Mouse (Mus musculus) forebrain, embryonic 10.5 days (tissue): Measurements from ENCODE around the gene Prkg1. TPM values are rescaled to one million over a fixed set of nuclear protein-coding genes. Genes with fewer than 3 reads are reported as not detected.

Experiments used
- DNase-seq: peaks from one replicate; pipeline ENCODE4 v3.0.0-alpha.2; 2017; ENCODE audit warnings: low spot score; ENCODE audit errors: extremely low spot score
- H3K27ac ChIP-seq: fragments of 300-500 bp; sonication (generic); 2 replicates; pipeline ENCODE4 v1.5.1; 2016; ENCODE audit warnings: mild to moderate bottlenecking
- H3K27me3 ChIP-seq: fragments of 300-500 bp; sonication (generic); 2 replicates; pipeline ENCODE4 v1.6.1; 2016; ENCODE audit warnings: mild to moderate bottlenecking; ENCODE audit not compliant: poor library complexity, severe bottlenecking
- H3K36me3 ChIP-seq: fragments of 300-500 bp; sonication (generic); replicated peaks from 2 replicates; pipeline ENCODE4 v1.6.1; 2016; ENCODE audit warnings: mild to moderate bottlenecking, moderate library complexity
- H3K4me1 ChIP-seq: fragments of 300-500 bp; sonication (generic); 2 replicates; pipeline ENCODE4 v1.6.1; 2016
- H3K4me3 ChIP-seq: fragments of 300-500 bp; sonication (generic); 2 replicates; pipeline ENCODE4 v1.5.1; 2016; ENCODE audit warnings: mild to moderate bottlenecking, moderate library complexity
- H3K9me3 ChIP-seq: fragments of 300-500 bp; sonication (generic); 2 replicates; pipeline ENCODE4 v1.6.1; 2016; ENCODE audit warnings: mild to moderate bottlenecking, moderate library complexity
- WGBS: fragments of 180-500 bp; shearing (Covaris S2); methylation state at CpG from one replicate; pipeline ENCODE4 v1.1.7; 2016; 5-methylcytosine and 5-hydroxymethylcytosine counted together
- polyA plus RNA-seq: library from polyadenylated mRNA; unstranded; fragments of >200 nt; fragmentation: Nextera tagmentation; extraction: Ambion mirVana; gene quantifications from 2 replicates; pipeline ENCODE4 v1.2.1, GENCODE M21; 2016

Gene Prkg1
- polyA plus RNA-seq, 1 experiment from 2014 or later = 3.5 TPM

- 94% methylated on average over 5 of the region's 5 CpGs for WGBS
Measured at GRCm38 (mm10) chr19:30699130-30699529, 1065.7 kb downstream of the Prkg1 start.

GRCm38 (mm10) chr19:30691258-30691657 lies 1073.6 kb downstream of the Prkg1 start:
- Histone ChIP-seq H3K9me3 (no peaks in the 10 kb centered on the region), H3K4me1 (0 out of 2 replicates have a peak, but pooled peaks cover 4% of the 10 kb centered on the region), H3K27ac (no peak overlapping the region), H3K4me3 (no peak overlapping the region), H3K27me3 (no peaks in the 10 kb centered on the region), H3K36me3 (no peaks in the 10 kb centered on the region)
- 98% methylated on average over 2 of the region's 2 CpGs for WGBS
- DNase-seq = no peak

More at GRCm38 (mm10) chr19:30699130-30699529, 1065.7 kb downstream of the Prkg1 start:
- H3K27ac ChIP-seq = no peak overlapping the region
- DNase-seq = no peak
- H3K9me3 ChIP-seq = no peaks in the 10 kb centered on the region
- H3K27me3 ChIP-seq = no peaks in the 10 kb centered on the region
- no peaks in the 10 kb centered on the region for H3K36me3 ChIP-seq
- no peak overlapping the region for H3K4me3 ChIP-seq
- H3K4me1 ChIP-seq = no peaks in the 10 kb centered on the region

GRCm38 (mm10) chr19:30690691-30691090 lies 1074.1 kb downstream of the Prkg1 start:
- no peaks in the 10 kb centered on the region for H3K27me3 ChIP-seq
- no peaks in the 10 kb centered on the region for H3K36me3 ChIP-seq
- no peak overlapping the region for H3K4me3 ChIP-seq
- 79% methylated on average over 6 of the region's 6 CpGs for WGBS
- no peak for DNase-seq
- no peak overlapping the region for H3K27ac ChIP-seq
- no peaks in the 10 kb centered on the region for H3K9me3 ChIP-seq
- H3K4me1 ChIP-seq = 0 out of 2 replicates have a peak, but pooled peaks cover 4% of the 10 kb centered on the region

GRCm38 (mm10) chr19:30687942-30688341 lies 1076.9 kb downstream of the Prkg1 start:
- Histone ChIP-seq H3K4me3 (no peak overlapping the region), H3K27me3 (no peaks in the 10 kb centered on the region), H3K36me3 (no peaks in the 10 kb centered on the region), H3K27ac (no peak overlapping the region), H3K9me3 (no peaks in the 10 kb centered on the region), H3K4me1 (0 out of 2 replicates have a peak, but pooled peaks cover 4% of the 10 kb centered on the region)
- WGBS = 88% methylated on average over 6 of the region's 6 CpGs
- DNase-seq = no peak

DNA sequence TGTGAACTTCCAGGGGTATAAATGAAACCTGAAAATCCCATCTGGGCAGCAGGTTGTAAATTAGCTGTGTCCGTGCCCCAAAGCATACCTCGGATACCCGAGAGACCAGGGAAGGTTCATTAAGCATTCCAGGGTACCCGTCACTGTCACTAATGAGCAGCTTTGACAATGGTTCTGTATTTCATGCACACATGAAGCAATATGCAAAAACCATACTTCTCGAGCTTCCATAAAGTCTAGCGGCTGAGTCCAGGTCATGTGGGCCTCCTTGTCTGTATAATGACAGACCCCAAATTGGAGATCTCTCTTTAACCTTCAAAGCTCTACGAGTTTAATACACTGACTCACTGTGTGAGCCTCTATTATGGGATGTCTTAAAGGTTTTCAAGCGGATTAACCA lies 1088.5 kb downstream of the Prkg1 start:
- WGBS = 87% methylated on average over 8 of the region's 8 CpGs
- no peak for DNase-seq

GRCm38 (mm10) chr19:30664269-30664668 lies 1100.6 kb downstream of the Prkg1 start:
- WGBS = 10% methylated on average over 8 of the region's 8 CpGs
- Histone ChIP-seq H3K4me3 (no peak overlapping the region), H3K9me3 (no peaks in the 10 kb centered on the region), H3K27me3 (no peaks in the 10 kb centered on the region), H3K27ac (no peak overlapping the region), H3K4me1 (no peaks in the 10 kb centered on the region), H3K36me3 (no peaks in the 10 kb centered on the region)
- peak; percentile 60 for DNase-seq

More for the DNA sequence above, 1088.5 kb downstream of the Prkg1 start:
- Histone ChIP-seq H3K4me3 (no peak overlapping the region), H3K4me1 (no peaks in the 10 kb centered on the region), H3K36me3 (no peaks in the 10 kb centered on the region), H3K27me3 (no peaks in the 10 kb centered on the region), H3K27ac (no peak overlapping the region), H3K9me3 (no peaks in the 10 kb centered on the region)

DNA sequence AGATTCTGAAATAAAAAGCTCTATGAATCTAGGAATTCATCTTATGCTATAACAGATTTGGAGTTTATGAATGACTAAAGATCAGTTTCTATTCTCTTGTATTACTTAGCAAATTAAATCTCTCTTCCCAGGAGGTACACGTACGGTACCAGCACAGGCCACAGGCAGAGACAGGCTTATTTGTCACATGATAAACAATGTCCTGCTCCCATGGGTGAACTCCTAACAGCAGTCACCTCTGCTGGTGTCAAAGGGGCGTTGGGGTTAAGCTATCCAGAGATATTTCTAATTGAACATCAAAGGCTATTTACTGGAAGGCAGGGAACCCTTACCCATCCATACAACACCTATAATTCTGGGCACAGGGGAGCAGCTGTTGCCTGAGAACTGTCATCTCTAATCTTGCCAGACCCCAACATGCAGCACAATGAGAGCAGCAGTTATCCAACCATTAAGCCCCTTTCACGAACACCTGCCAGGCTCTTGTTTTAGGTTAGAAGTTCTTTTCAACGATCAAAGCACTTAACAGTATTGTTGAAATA lies 1122.1 kb downstream of the Prkg1 start:
- WGBS = 39% methylated on average over 5 of the region's 5 CpGs
- Histone ChIP-seq H3K4me1 (peaks cover 26% of the 10 kb centered on the region), H3K9me3 (no peaks in the 10 kb centered on the region), H3K36me3 (no peaks in the 10 kb centered on the region), H3K27me3 (no peaks in the 10 kb centered on the region), H3K27ac (no peak overlapping the region), H3K4me3 (no peak overlapping the region)
- DNase-seq = no peak

DNA sequence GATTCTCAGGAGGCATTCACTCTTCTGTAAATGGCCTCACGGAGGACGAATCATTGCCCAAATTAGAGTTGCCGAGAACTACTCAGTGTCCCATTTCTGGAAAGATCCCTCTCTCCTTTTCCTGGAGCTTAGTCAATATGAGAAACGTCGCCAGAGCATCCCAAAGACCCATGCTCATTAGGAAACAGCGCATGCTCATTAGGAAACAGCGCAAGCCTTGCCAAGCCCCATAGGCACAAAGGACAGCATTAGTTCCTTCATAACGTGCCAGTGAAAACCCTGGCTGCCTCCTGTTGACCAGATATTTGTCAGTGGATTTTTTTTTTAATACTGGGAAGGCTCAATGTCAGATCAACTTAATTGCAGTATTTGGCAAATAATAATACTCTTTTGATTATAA lies 1127.4 kb downstream of the Prkg1 start:
- DNase-seq = no peak
- Histone ChIP-seq H3K27me3 (no peaks in the 10 kb centered on the region), H3K9me3 (no peaks in the 10 kb centered on the region), H3K4me3 (no peak overlapping the region), H3K36me3 (no peaks in the 10 kb centered on the region), H3K4me1 (peaks cover 6% of the 10 kb centered on the region), H3K27ac (no peak overlapping the region)
- WGBS = 78% methylated on average over 8 of the region's 8 CpGs

DNA sequence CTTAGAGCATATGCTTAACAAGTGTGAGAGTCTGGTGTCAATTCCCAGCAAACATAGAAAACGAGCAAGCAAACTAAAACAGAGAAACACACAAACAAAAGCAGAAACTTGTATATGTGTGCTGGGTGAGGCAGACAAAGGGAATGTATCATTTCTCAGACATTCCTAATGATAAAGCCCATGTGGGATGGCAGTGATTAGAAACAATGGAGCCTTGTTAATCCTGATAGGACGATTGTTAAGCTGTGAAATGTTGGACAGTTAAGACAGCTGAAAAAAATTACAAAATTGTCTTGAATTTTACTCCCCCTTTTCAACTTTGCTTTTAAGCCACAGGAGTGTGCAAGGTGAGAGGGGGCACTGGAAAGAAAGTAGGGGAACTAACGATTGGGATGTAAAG lies 1133.8 kb downstream of the Prkg1 start:
- WGBS = 33% methylated on average over 3 of the region's 3 CpGs

GRCm38 (mm10) chr19:30626036-30626435 lies 1138.8 kb downstream of the Prkg1 start:
- no peak for DNase-seq
- peaks cover 13% of the 10 kb centered on the region for H3K4me1 ChIP-seq
- H3K4me3 ChIP-seq = no peak overlapping the region
- 19% methylated on average over 7 of the region's 7 CpGs for WGBS
- no peaks in the 10 kb centered on the region for H3K36me3 ChIP-seq
- H3K27ac ChIP-seq = no peak overlapping the region
- no peaks in the 10 kb centered on the region for H3K27me3 ChIP-seq
- no peaks in the 10 kb centered on the region for H3K9me3 ChIP-seq

More for the DNA sequence above, 1133.8 kb downstream of the Prkg1 start:
- H3K27me3 ChIP-seq = no peaks in the 10 kb centered on the region
- no peak for DNase-seq
- H3K4me3 ChIP-seq = no peak overlapping the region
- H3K36me3 ChIP-seq = no peaks in the 10 kb centered on the region
- no peaks in the 10 kb centered on the region for H3K9me3 ChIP-seq
- H3K27ac ChIP-seq = no peak overlapping the region
- peaks cover 9% of the 10 kb centered on the region for H3K4me1 ChIP-seq

GRCm38 (mm10) chr19:30625391-30625790 lies 1139.4 kb downstream of the Prkg1 start:
- Histone ChIP-seq H3K4me3 (no peak overlapping the region), H3K36me3 (no peaks in the 10 kb centered on the region), H3K4me1 (peaks cover 11% of the 10 kb centered on the region), H3K9me3 (no peaks in the 10 kb centered on the region), H3K27ac (no peak overlapping the region), H3K27me3 (no peaks in the 10 kb centered on the region)
- no peak for DNase-seq
- WGBS = 63% methylated on average over 2 of the region's 2 CpGs

- H3K27me3 ChIP-seq = no peaks in the 10 kb centered on the region
- 85% methylated on average over 7 of the region's 7 CpGs for WGBS
- H3K9me3 ChIP-seq = no peaks in the 10 kb centered on the region
Measured at GRCm38 (mm10) chr19:30623620-30624019, 1141.2 kb downstream of the Prkg1 start.

GRCm38 (mm10) chr19:30613150-30613865 lies 1151.5 kb downstream of the Prkg1 start:
- Histone ChIP-seq H3K4me1 (no peaks in the 10 kb centered on the region), H3K36me3 (no peaks in the 10 kb centered on the region), H3K4me3 (no peak overlapping the region), H3K27me3 (no peaks in the 10 kb centered on the region), H3K9me3 (peaks cover 12% of the 10 kb centered on the region; the same call in 1 of the 2 replicates), H3K27ac (no peak overlapping the region)
- WGBS = 84% methylated on average over 3 of the region's 3 CpGs
- no peak for DNase-seq

More at GRCm38 (mm10) chr19:30623620-30624019, 1141.2 kb downstream of the Prkg1 start:
- Histone ChIP-seq H3K4me1 (peaks cover 11% of the 10 kb centered on the region), H3K4me3 (no peak overlapping the region), H3K27ac (no peak overlapping the region), H3K36me3 (no peaks in the 10 kb centered on the region)
- DNase-seq = no peak
